Mouse (Mus musculus): Measurements from ENCODE around the gene Rdh1. TPM values are rescaled to one million over a fixed set of nuclear protein-coding genes. Genes with fewer than 3 reads are reported as not detected.
"Not testable (repeated sequence)": the region's sequence is repeated elsewhere in the genome, so short reads cannot be mapped to it uniquely, and the experiment has no call there.

Gene Rdh1
- polyA plus RNA-seq, 1 experiment from 2014 or later = 0.23 TPM

DNA sequence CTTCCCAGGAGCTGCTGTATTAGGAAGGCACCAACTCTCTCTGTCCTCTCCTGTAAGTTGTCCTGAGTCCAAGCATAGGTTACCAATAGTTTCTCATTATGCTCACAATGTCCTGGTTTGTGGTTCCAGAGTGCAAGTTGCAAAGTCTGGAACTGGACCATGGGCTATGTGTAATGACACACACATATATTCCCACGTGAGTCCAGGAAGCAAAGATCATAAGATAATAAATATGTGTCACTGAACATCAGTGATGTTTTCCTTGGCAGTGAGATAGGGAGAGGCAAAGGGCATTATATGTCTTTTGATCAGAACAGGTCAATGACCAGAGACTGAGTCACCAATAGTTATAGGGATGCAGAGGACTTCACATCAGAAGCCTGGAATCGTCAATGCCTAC is 16.5 kb downstream of the Rdh1 start, which contains the start of gene Rdh9:
Rdh9 (plus strand) TSS at position 376 of the 400 bp plus-strand sequence.
- Histone ChIP-seq H3K4me1 (replicated peaks; ENCODE audit: control insufficient read depth, insufficient read depth) (no peaks in the 10 kb centered on the region), H3K9me3 (ENCODE audit: control insufficient read depth, low read length) (no peaks in the 10 kb centered on the region), H3K27me3 (ENCODE audit: control insufficient read depth, insufficient read depth, low read length) (no peaks in the 10 kb centered on the region), H3K4me3 (ENCODE audit: low read depth, low read length) (no peak within 1 kb of the TSS), H3K9ac (ENCODE audit: low read length) (no peak within 1 kb of the TSS), H3K4me2 (replicated peaks; ENCODE audit: low read depth) (no peak within 1 kb of the TSS), H3K27ac (replicated peaks) (no peak within 1 kb of the TSS), H3K36me3 (ENCODE audit: control insufficient read depth, insufficient read depth, low read length) (no peaks in the 10 kb centered on the region)
- ATAC-seq (ENCODE audit: low FRiP score, low TSS enrichment) (peak; percentile 73), DNase-seq (ENCODE audit: low spot score) (no peak)
- 72% methylated on average over 2 of the region's 2 CpGs for WGBS
- TF ChIP-seq EP300 (optimal IDR thresholded peaks at IDR 0.05) (no peak), CTCF (IDR thresholded peaks at IDR 0.05; ENCODE audit: low read depth) (no peak)

DNA sequence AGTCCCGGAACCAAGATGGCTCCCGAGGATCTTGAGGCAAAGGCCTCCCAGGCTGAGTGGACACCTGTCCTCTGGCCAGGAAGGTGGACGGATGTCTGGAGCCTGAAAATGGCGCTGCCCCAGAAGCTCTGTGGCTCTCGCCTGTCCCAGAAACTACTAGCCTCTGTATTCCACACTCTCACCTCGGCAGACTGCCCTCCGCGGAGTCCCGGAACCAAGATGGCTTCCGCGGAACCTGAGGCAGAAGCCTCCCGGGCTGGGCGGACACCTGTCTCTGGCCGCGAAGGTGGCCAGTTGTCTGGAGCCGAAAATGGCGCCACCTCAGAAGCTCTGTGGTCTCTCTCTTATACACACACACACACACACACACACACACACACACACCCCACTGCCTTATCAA is 22.8 kb downstream of the Rdh1 start:
- H3K4me1 ChIP-seq (replicated peaks; ENCODE audit: control insufficient read depth, insufficient read depth); H3K27ac ChIP-seq (replicated peaks); ATAC-seq (ENCODE audit: low FRiP score, low TSS enrichment); H3K27me3 ChIP-seq (ENCODE audit: control insufficient read depth, insufficient read depth, low read length); H3K9ac ChIP-seq (ENCODE audit: low read length); DNase-seq (ENCODE audit: low spot score); H3K4me2 ChIP-seq (replicated peaks; ENCODE audit: low read depth); H3K36me3 ChIP-seq (ENCODE audit: control insufficient read depth, insufficient read depth, low read length); H3K4me3 ChIP-seq (ENCODE audit: low read depth, low read length); H3K9me3 ChIP-seq (ENCODE audit: control insufficient read depth, low read length): not testable (repeated sequence)
- 94% methylated on average over 17 of the region's 17 CpGs for WGBS

DNA sequence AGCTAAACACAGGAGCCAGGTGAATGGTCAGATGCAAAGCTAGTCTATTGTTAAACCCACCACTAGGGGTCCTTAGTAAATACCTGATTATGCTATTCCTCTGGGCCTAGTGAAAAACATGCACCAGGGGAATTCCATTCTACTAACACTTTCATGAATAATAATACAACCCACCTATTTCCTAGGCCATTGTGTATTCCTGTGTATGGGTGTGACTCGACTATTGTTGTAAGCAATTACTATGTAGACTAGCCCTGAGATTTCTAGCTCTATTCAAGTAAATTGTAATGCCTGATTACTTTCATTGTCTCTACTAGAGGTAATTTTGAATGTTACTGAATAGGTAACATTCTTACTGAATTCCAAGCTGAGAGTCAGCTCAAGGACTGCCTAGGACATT is 25.9 kb downstream of the Rdh1 start:
- WGBS = 83% methylated on average over 1 of the region's 1 CpGs
- H3K36me3 ChIP-seq (ENCODE audit: control insufficient read depth, insufficient read depth, low read length); H3K27me3 ChIP-seq (ENCODE audit: control insufficient read depth, insufficient read depth, low read length); H3K4me3 ChIP-seq (ENCODE audit: low read depth, low read length); H3K9ac ChIP-seq (ENCODE audit: low read length); DNase-seq (ENCODE audit: low spot score); H3K27ac ChIP-seq (replicated peaks); H3K4me2 ChIP-seq (replicated peaks; ENCODE audit: low read depth); ATAC-seq (ENCODE audit: low FRiP score, low TSS enrichment); H3K4me1 ChIP-seq (replicated peaks; ENCODE audit: control insufficient read depth, insufficient read depth); H3K9me3 ChIP-seq (ENCODE audit: control insufficient read depth, low read length): not testable (repeated sequence)

DNA sequence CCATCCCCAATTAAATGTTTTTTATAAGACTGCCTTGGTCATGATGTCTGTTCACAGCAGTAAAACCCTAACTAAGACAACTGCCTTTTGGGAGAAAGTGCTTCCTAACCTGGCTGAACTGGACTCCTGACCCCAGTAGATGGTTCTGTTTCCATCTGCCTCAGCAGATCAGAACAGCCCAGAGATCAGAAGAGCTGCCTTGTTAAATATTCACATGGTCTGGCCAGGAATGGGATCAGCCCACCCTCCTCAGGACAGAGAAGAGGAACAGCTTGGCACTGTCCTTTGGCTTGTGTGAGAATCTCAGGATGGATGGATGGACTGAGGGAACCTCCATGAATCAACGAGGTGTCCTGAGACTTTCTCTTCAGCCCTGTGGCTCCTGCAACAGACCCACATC is 39.8 kb downstream of the Rdh1 start:
- no peaks in the 10 kb centered on the region for H3K27me3 ChIP-seq (ENCODE audit: control insufficient read depth, insufficient read depth, low read length)
- TF ChIP-seq EP300 (optimal IDR thresholded peaks at IDR 0.05) (no peak), CTCF (IDR thresholded peaks at IDR 0.05; ENCODE audit: low read depth) (no peak)
- no peak overlapping the region for H3K4me3 ChIP-seq (ENCODE audit: low read depth, low read length)
- no peaks in the 10 kb centered on the region for H3K36me3 ChIP-seq (ENCODE audit: control insufficient read depth, insufficient read depth, low read length)
- DNase-seq (ENCODE audit: low spot score) (no peak), ATAC-seq (ENCODE audit: low FRiP score, low TSS enrichment) (no peak)
- H3K4me2 ChIP-seq (replicated peaks; ENCODE audit: low read depth) = no peak overlapping the region
- no peak overlapping the region for H3K27ac ChIP-seq (replicated peaks)
- H3K4me1 ChIP-seq (replicated peaks; ENCODE audit: control insufficient read depth, insufficient read depth) = no peaks in the 10 kb centered on the region
- H3K9ac ChIP-seq (ENCODE audit: low read length) = no peak overlapping the region
- 77% methylated on average over 1 of the region's 1 CpGs for WGBS
- no peaks in the 10 kb centered on the region for H3K9me3 ChIP-seq (ENCODE audit: control insufficient read depth, low read length)

DNA sequence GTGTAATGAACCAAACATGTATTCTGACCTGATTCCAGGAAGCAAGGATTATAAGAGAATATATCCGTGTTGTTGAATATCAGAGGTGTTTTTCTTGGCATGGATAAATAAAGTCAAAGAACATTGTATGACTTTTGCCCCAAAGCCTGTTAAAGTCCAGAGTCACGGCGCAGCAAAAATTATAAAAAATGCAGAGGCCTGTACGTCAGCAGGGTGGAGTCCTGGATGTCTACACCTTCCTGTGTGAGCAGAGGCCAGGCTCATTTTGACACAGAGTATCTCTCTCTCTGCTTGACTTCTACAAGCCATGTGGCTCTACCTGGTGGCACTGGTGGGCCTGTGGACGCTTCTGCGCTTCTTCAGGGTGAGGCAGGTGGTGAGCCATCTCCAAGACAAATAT is 41.4 kb downstream of the Rdh1 start, which contains the start of gene Rdh16:
Rdh16 (plus strand) TSS at position 262 of the 400 bp plus-strand sequence.
- Histone ChIP-seq H3K9ac (ENCODE audit: low read length) (no peak within 1 kb of the TSS), H3K4me2 (replicated peaks; ENCODE audit: low read depth) (no peak within 1 kb of the TSS), H3K27ac (replicated peaks) (no peak within 1 kb of the TSS), H3K9me3 (ENCODE audit: control insufficient read depth, low read length) (no peaks in the 10 kb centered on the region), H3K36me3 (ENCODE audit: control insufficient read depth, insufficient read depth, low read length) (no peaks in the 10 kb centered on the region), H3K4me1 (replicated peaks; ENCODE audit: control insufficient read depth, insufficient read depth) (no peaks in the 10 kb centered on the region), H3K4me3 (ENCODE audit: low read depth, low read length) (no peak within 1 kb of the TSS), H3K27me3 (ENCODE audit: control insufficient read depth, insufficient read depth, low read length) (no peaks in the 10 kb centered on the region)
- TF ChIP-seq CTCF (IDR thresholded peaks at IDR 0.05; ENCODE audit: low read depth) (no peak), EP300 (optimal IDR thresholded peaks at IDR 0.05) (no peak)
- 80% methylated on average over 6 of the region's 6 CpGs for WGBS
- no peak for DNase-seq (ENCODE audit: low spot score)
- ATAC-seq (ENCODE audit: low FRiP score, low TSS enrichment) = peak; percentile 57; the same call in 1 of the 2 replicates

DNA sequence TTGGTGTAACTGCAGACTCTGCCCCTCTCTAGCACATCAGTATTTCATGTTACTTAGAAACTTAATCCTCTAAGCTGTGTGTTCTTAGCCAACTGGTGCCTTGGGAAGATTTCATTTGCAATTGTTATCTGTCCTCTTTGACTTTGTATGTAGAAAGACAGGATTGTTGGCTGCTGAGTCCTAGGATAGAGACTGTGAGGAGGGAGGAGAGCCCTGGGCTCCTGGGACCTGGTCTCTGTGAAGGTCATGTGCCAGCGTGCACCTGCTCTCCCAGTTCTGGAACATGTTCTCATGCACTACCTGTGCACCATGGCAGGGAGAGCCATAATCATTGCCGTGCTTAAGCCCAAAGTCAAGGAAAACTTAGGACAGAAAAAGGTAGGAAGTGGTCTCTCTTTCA is 42.1 kb downstream of the Rdh1 start:
- ATAC-seq (ENCODE audit: low FRiP score, low TSS enrichment) = 0 out of 2 replicates have a peak, but pooled peaks have one; percentile 24
- H3K27ac ChIP-seq (replicated peaks) = no peak overlapping the region
- H3K36me3 ChIP-seq (ENCODE audit: control insufficient read depth, insufficient read depth, low read length) = no peaks in the 10 kb centered on the region
- no peaks in the 10 kb centered on the region for H3K9me3 ChIP-seq (ENCODE audit: control insufficient read depth, low read length)
- 71% methylated on average over 2 of the region's 2 CpGs for WGBS
- DNase-seq (ENCODE audit: low spot score) = no peak
- TF ChIP-seq EP300 (optimal IDR thresholded peaks at IDR 0.05) (no peak), CTCF (IDR thresholded peaks at IDR 0.05; ENCODE audit: low read depth) (no peak)
- H3K4me2 ChIP-seq (replicated peaks; ENCODE audit: low read depth) = no peak overlapping the region
- no peaks in the 10 kb centered on the region for H3K4me1 ChIP-seq (replicated peaks; ENCODE audit: control insufficient read depth, insufficient read depth)
- no peaks in the 10 kb centered on the region for H3K27me3 ChIP-seq (ENCODE audit: control insufficient read depth, insufficient read depth, low read length)
- no peak overlapping the region for H3K9ac ChIP-seq (ENCODE audit: low read length)
- no peak overlapping the region for H3K4me3 ChIP-seq (ENCODE audit: low read depth, low read length)
